Mouse (Mus musculus): ENCODE data around the gene Gm42674. TPM values are rescaled to one million over a fixed set of nuclear protein-coding genes. Genes with fewer than 3 reads are reported as not detected.

The Gm42674 gene
- polyA plus RNA-seq, 1 experiment from 2014 or later = not detected

DNA sequence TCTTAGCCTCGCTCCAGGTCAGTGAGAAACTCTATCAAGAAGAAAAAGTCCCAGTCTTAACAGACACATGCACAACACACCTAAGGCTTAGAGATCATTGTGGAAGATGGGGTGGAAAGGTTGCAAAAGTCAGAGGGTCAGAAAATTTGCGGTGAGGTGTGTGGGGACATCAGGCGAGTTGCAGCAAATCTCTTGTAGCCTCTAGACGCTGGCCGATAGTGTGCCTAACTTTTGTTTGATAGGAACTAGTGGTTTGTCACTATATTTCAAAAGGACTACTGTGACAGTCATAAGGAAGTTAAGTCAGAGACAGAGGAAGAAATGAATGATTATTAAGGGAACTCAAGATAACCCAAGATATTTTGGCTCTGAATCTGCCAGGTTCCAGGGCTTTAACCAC lies 25.7 kb downstream of the Gm42674 start:
- no peaks in the 10 kb centered on the region for H3K36me3 ChIP-seq (ENCODE audit: poor library complexity, severe bottlenecking)
- no peak overlapping the region for H3K9ac ChIP-seq
- H3K9me3 ChIP-seq (replicated peaks) = no peaks in the 10 kb centered on the region
- ATAC-seq = no peak
- no peaks in the 10 kb centered on the region for H3K27me3 ChIP-seq
- H3K4me3 ChIP-seq = no peak overlapping the region
- peaks cover 26% of the 10 kb centered on the region for H3K4me1 ChIP-seq
- no peak overlapping the region for H3K27ac ChIP-seq
- no peak overlapping the region for H3K4me2 ChIP-seq
- 94% methylated on average over 5 of the region's 5 CpGs for WGBS

DNA sequence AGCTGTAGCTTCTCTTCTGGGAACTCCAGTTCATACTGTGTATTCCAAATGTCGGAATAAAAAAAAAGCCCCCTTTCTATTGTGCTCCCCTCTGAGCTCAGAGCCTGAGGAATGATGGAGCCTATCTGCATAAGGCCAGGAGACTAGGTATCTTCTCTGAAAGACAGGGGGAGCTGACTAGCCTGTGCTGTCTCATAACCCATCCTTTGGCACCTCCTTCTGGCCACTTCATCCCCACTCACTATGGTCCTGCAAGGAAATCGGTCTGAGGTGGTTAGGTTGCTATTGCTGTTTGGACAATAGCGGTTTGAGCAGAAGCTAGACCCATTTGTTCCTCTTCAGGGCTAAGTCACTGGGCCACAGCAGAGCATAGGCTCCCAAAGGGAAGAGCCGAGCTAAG lies 26.1 kb downstream of the Gm42674 start:
- no peak for ATAC-seq
- Histone ChIP-seq H3K4me1 (peaks cover 24% of the 10 kb centered on the region), H3K27me3 (no peaks in the 10 kb centered on the region), H3K27ac (no peak overlapping the region), H3K9ac (no peak overlapping the region), H3K9me3 (replicated peaks) (no peaks in the 10 kb centered on the region), H3K4me2 (no peak overlapping the region), H3K4me3 (no peak overlapping the region), H3K36me3 (ENCODE audit: poor library complexity, severe bottlenecking) (no peaks in the 10 kb centered on the region)
- 69% methylated on average over 4 of the region's 4 CpGs for WGBS

DNA sequence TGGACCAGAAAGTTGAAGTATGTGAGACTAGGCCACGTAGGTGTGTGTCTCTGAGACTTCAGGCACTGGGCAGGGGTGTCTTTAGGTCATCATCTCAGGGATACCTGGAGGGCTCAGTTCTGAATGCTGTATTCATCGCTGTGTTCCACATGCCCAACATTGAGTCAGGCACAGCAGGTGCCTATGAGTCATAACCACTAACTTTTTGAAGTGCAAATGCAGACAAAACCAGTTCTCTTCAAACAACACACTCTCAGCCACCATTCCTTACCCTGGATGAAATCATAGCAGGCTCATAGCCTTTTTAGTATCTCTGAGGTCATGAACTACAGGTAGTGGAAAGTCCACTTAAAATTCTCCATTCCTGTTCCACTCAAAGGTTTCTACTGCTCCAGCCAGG lies 27.6 kb downstream of the Gm42674 start:
- Histone ChIP-seq H3K27me3 (no peaks in the 10 kb centered on the region), H3K9me3 (replicated peaks) (no peaks in the 10 kb centered on the region), H3K4me2 (no peak overlapping the region), H3K36me3 (ENCODE audit: poor library complexity, severe bottlenecking) (no peaks in the 10 kb centered on the region), H3K4me1 (peaks cover 9% of the 10 kb centered on the region), H3K4me3 (no peak overlapping the region), H3K9ac (no peak overlapping the region), H3K27ac (no peak overlapping the region)
- 79% methylated on average over 2 of the region's 2 CpGs for WGBS
- ATAC-seq = no peak

DNA sequence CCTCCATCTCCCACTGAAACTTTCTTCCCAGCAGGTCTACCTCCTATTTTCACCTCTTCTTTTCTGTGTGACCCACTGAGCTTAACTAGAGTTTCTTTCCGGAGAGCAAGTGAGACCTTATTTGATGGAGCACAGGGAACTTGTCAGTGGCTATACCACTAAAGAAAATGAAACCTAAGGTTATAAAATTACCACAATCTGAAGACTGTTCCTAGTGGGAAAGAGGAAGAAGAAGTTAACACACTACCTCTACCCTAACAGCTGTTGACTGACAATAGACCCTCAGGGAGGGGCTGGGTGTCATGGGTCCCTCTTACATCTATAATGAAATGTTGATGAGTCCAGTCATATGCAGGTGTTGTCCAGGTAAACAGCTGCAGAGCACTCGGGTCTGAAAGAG lies 30.3 kb downstream of the Gm42674 start:
- H3K27me3 ChIP-seq = no peaks in the 10 kb centered on the region
- H3K27ac ChIP-seq = no peak overlapping the region
- H3K4me2 ChIP-seq = no peak overlapping the region
- H3K9me3 ChIP-seq (replicated peaks) = no peaks in the 10 kb centered on the region
- WGBS = 77% methylated on average over 2 of the region's 2 CpGs
- H3K9ac ChIP-seq = no peak overlapping the region
- H3K4me3 ChIP-seq = no peak overlapping the region
- no peaks in the 10 kb centered on the region for H3K36me3 ChIP-seq (ENCODE audit: poor library complexity, severe bottlenecking)
- no peaks in the 10 kb centered on the region for H3K4me1 ChIP-seq
- ATAC-seq = no peak

DNA sequence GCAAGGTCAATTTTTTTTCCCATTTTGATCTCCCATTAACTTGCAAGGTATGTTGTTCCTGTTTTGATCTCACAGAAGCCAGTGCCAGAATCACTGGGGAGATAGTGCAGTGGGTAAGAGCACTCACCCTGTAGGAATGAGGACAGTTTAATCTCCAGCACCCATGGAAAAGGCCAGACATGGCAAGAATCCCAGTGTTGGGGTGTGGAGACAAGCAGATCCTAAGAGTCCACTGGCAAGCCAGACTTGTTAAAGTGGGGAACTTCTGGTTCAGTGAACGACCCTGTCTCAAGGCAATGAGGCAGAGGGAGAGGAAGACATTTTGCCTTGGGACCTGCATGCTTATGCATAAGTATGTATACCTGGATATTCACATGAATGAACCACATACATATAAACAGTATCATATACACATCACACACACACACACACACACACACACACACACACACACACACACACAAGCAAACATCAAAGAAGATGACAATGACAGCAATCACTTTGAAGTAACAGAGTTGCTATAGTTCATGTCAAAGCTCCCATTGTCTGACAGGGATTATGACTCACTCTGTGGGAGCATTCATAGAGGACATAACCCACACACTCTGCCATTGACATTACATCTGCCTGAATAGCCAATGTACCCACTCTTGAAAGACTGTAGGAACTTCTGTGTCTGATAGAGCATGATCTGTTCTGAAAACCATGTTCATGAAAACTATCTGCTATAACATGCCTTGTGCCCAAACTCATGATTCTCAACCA lies 37.0 kb downstream of the Gm42674 start:
- Histone ChIP-seq H3K4me3 (no peak overlapping the region), H3K27ac (no peak overlapping the region), H3K9ac (no peak overlapping the region), H3K4me2 (no peak overlapping the region), H3K27me3 (no peaks in the 10 kb centered on the region), H3K4me1 (no peaks in the 10 kb centered on the region), H3K36me3 (ENCODE audit: poor library complexity, severe bottlenecking) (no peaks in the 10 kb centered on the region), H3K9me3 (replicated peaks) (no peaks in the 10 kb centered on the region)
- no peak for ATAC-seq
- 59% methylated on average over 1 of the region's 1 CpGs for WGBS

DNA sequence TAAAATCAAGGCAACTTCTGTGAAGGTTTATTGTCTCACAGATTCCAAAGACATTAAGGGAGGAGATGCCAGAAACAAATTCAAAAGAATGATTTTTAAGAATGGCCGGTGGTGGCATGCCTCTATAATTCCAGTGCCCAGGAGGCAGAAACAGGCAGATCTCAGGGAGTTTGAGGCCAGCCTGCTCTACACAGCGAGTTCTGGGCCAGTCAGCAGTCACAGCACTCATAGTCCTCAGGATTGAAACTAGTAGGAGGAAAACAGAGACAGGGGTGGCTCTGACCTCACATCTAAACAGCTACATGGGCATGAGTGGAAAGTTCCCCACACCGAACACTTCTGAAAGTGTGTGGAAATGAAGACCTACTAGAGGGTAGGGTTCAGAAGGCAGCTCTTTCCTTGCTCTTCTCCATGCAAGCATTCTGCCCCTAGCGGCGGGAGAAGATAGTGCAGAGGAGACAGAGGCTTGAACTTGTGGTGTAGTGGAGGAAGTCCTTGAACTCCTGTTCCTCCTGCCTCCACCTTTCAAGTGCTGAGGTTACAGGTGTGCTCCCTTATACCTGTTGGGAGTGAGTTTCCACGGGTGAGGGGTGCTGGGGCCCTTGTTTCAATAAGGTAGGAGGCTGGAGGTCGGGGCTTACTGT lies 37.9 kb downstream of the Gm42674 start:
- Histone ChIP-seq H3K27ac (no peak overlapping the region), H3K4me1 (no peaks in the 10 kb centered on the region), H3K4me3 (no peak overlapping the region), H3K9me3 (replicated peaks) (no peaks in the 10 kb centered on the region), H3K9ac (no peak overlapping the region), H3K4me2 (no peak overlapping the region), H3K27me3 (no peaks in the 10 kb centered on the region), H3K36me3 (ENCODE audit: poor library complexity, severe bottlenecking) (no peaks in the 10 kb centered on the region)
- ATAC-seq = no peak
- WGBS = 51% methylated on average over 7 of the region's 7 CpGs

DNA sequence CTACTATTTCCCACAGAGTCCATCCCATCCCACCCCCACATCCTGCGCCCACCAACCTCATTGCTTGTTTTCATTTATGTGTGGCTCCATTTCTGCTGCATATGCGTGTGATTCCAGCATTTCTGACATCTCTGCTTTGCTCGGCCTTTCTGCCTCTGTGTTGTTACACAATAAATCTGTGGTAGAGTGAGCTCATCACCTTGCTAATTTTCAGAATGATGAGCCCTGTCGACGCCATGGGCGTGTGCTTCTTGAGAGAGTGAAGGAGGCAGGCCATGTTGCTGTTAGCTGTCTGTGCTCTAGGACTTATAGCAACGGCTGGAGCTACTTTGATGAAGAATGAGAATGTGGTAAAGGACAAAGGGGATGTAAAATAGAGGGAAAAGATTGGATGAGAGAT lies 39.3 kb downstream of the Gm42674 start:
- ATAC-seq = no peak
- Histone ChIP-seq H3K4me3 (no peak overlapping the region), H3K9ac (no peak overlapping the region), H3K4me2 (no peak overlapping the region), H3K27me3 (no peaks in the 10 kb centered on the region), H3K36me3 (ENCODE audit: poor library complexity, severe bottlenecking) (no peaks in the 10 kb centered on the region), H3K4me1 (no peaks in the 10 kb centered on the region), H3K9me3 (replicated peaks) (no peaks in the 10 kb centered on the region), H3K27ac (no peak overlapping the region)
- WGBS = 89% methylated on average over 7 of the region's 7 CpGs

DNA sequence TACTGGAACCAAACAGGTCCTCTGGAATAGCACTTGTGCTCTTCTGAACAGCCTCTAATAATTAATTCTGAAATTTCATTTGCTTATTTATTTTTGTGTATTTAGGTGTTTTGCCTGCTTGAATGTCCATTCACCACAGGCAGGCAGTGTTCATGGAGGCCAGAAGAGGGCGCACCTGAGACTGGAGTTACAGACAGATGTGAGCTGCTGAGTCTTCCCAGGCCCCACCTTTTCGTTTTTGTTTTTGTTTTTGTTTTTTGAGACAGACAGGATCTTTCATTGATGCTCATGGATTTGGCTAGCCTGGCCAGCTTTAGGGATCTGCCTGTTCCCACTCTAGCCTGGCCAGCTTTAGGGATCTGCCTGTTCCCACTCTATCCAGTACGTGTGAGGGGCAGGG lies 42.5 kb downstream of the Gm42674 start:
- Histone ChIP-seq H3K36me3 (ENCODE audit: poor library complexity, severe bottlenecking) (no peaks in the 10 kb centered on the region), H3K27ac (no peak overlapping the region), H3K9me3 (replicated peaks) (no peaks in the 10 kb centered on the region), H3K4me3 (no peak overlapping the region), H3K27me3 (no peaks in the 10 kb centered on the region), H3K9ac (no peak overlapping the region), H3K4me2 (no peak overlapping the region), H3K4me1 (no peaks in the 10 kb centered on the region)
- no peak for ATAC-seq
- 59% methylated on average over 3 of the region's 3 CpGs for WGBS

DNA sequence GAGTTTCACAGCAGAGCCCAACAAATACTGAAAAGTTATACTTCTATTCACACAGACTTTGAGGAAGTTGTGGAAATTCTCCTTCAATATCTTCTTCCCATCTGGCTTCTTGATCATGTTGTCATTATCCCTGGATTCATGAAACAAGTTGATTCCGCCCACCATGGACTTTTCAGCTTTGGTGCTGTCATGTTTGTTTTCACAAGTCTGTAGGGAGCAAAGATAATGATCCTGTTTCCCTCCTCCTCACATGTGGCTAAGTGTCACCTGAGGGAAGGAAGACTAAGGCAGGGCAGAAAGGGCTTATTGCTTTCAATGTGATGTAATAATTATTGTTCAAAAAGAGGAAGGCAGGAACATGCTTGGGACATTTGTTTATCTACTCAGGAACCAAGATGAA lies 45.6 kb downstream of the Gm42674 start:
- H3K9me3 ChIP-seq (replicated peaks) = no peaks in the 10 kb centered on the region
- no peaks in the 10 kb centered on the region for H3K27me3 ChIP-seq
- ATAC-seq = no peak
- no peak overlapping the region for H3K4me3 ChIP-seq
- no peak overlapping the region for H3K4me2 ChIP-seq
- WGBS = 76% methylated on average over 1 of the region's 1 CpGs
- H3K9ac ChIP-seq = no peak overlapping the region
- no peaks in the 10 kb centered on the region for H3K4me1 ChIP-seq
- H3K27ac ChIP-seq = no peak overlapping the region
- no peaks in the 10 kb centered on the region for H3K36me3 ChIP-seq (ENCODE audit: poor library complexity, severe bottlenecking)

DNA sequence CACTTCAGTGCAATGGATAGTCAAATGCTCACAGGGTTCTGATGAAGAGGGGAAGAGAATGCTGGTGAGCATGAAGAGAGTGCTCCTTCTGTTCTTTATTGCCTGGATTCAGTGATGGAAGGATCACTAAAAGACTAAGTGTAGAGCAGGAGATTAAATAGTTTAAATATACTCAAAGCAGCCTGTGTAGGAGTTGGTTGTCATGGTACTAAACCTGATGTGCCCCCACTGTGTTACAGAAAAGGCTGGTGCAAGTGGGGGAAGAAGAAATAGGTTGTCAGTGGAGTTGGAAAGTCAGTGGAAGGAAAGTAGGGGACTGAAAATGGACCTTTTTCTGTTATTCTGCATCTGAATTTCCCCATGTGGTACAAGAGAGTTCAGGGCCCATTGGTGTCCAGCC lies 47.3 kb downstream of the Gm42674 start:
- H3K9me3 ChIP-seq (replicated peaks) = no peaks in the 10 kb centered on the region
- H3K36me3 ChIP-seq (ENCODE audit: poor library complexity, severe bottlenecking) = no peaks in the 10 kb centered on the region
- H3K4me2 ChIP-seq = no peak overlapping the region
- H3K4me3 ChIP-seq = no peak overlapping the region
- H3K27me3 ChIP-seq = peaks cover 1% of the 10 kb centered on the region; the same call in 1 of the 2 replicates
- H3K4me1 ChIP-seq = no peaks in the 10 kb centered on the region
- ATAC-seq = no peak
- no peak overlapping the region for H3K27ac ChIP-seq
- no peak overlapping the region for H3K9ac ChIP-seq

DNA sequence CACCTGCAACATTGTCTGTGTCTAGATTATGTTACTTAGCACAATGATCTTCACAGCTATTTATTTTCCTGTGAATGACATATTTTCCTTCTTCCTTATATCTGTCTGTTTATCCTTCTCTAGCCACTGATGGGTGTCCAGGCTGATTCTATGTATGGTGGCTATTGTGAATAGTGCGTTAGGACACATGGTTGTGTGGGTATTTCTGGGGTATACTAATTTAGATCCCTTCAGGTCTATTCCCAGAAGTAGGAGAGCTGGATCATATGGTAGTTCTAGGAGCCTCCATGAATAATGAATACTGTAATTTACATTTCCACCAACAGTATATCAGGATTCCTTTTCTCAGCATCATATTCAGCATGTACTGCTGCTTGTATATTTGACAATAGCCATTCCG lies 48.1 kb downstream of the Gm42674 start:
- no peak for ATAC-seq
- no peaks in the 10 kb centered on the region for H3K4me1 ChIP-seq
- no peak overlapping the region for H3K27ac ChIP-seq
- 91% methylated on average over 2 of the region's 2 CpGs for WGBS
- peaks cover 6% of the 10 kb centered on the region; the same call in 1 of the 2 replicates for H3K27me3 ChIP-seq
- H3K4me3 ChIP-seq = no peak overlapping the region
- H3K9me3 ChIP-seq (replicated peaks) = no peaks in the 10 kb centered on the region
- no peak overlapping the region for H3K4me2 ChIP-seq
- no peaks in the 10 kb centered on the region for H3K36me3 ChIP-seq (ENCODE audit: poor library complexity, severe bottlenecking)
- H3K9ac ChIP-seq = no peak overlapping the region

DNA sequence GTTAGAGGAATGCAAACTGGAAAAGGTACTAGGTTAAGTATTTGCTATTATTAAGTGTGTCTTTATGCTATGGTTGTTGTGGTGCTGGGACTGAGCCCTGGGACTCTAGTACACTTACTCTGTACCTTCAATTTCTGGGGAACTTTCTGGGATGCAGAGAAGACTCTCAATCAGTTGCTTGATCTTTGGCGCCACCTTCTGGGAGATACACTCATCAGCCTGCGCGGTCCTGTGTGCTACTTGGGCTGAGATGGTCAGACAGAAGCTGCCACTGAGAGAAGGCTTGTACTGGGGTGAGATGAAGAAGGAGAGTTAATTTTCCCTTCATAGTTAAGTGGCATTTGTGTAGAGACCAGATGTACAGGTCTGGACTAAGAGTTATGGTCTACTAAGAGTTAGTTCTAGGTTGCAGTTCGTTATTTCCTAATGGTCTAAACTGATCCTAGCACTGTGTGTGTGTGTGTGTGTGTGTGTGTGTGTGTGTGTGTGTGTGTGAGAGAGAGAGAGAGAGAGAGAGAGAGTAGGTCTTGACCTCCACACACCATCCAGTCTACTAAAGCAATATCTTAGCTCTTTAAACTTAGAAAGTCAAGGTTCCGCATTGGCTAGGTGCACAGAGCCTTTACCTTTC lies 51.3 kb downstream of the Gm42674 start:
- WGBS = 34% methylated on average over 5 of the region's 5 CpGs
- H3K27me3 ChIP-seq = peaks cover 7% of the 10 kb centered on the region; the same call in 1 of the 2 replicates

More for the DNA sequence above, 51.3 kb downstream of the Gm42674 start:
- Histone ChIP-seq H3K9ac (no peak overlapping the region), H3K4me2 (no peak overlapping the region), H3K4me1 (no peaks in the 10 kb centered on the region), H3K4me3 (no peak overlapping the region), H3K36me3 (ENCODE audit: poor library complexity, severe bottlenecking) (no peaks in the 10 kb centered on the region), H3K27ac (no peak overlapping the region), H3K9me3 (replicated peaks) (no peaks in the 10 kb centered on the region)
- peak; percentile 83 for ATAC-seq
